Mouse (Mus musculus) retina, adult 2 months (tissue): ENCODE results near the gene Chst14.

Source experiments
- DNase-seq: peaks from one replicate; pipeline ENCODE4 v3.0.0-alpha.2; 2012; ENCODE audit warnings: low read depth, low spot score

The Chst14 gene

DNA sequence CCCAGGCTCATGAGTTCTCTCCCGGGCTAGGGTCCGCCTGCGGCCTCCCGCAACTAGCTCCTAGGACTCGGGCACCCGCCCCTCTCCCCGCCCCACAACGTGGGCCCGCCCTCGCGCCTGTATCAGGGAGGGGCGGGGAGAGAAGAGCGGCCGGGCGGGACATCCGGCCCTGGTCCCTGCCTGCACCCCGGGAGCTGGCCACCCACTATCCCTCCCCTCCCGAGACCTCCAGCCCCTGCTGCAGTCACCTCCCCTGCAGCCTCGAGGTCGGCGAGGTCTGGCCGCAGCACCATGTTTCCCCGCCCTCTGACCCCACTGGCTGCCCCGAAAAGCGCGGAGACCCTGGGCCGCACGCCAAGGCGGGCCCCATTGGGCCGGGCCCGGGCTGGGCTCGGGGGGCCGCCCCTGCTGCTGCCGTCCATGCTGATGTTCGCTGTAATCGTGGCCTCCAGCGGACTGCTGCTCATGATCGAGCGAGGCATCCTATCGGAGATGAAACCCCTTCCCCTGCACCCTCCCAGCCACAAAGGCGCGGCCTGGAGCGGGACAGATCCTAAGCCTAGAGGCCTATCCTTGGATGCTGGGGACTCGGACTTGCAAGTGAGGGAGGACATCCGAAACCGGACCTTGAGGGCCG is at the start of gene Chst14:
TSS of gene Chst14 (plus strand) at position 136 of the 637 bp plus-strand sequence.
- no peak for DNase-seq

DNA sequence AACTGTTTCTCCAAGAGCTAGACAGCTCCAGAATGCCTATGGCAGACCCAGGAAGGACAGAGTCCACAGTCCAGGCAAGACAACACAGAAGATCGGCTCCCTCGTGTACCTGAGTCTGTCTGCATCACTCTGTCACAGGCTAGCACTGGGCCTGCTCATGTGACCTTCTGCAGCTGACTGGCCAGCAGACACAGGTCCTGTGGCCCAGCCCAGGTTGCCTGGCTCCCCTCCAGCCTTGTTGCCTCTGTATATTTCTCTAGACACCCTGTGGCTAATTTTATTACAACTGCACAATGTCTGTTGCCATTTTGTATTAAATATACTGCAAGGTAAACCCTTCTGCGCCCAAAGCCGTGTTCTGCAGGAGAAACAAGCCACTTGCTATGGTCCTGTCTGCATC is 45.3 kb upstream of the Chst14 start:
- no peak for DNase-seq

DNA sequence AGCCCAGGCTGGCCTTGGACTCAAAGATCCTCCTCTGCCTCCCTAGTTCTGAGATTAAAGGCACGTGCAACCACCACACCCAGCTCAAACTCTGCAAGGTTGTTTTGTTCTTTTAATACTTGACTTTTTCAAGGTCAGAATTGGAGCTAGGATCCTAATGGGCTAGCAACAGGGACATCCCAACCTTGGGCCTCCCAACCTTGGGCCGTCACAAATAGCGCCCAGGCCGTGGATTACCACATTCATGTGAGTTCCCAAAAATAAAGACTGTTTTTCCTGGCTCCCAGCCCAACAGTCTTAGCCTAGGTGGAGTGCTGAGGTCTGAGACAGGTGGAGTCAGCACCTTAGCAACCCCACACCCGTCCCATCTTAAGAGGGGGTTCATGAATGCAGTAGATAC is 44.3 kb upstream of the Chst14 start:
- DNase-seq, result no peak

DNA sequence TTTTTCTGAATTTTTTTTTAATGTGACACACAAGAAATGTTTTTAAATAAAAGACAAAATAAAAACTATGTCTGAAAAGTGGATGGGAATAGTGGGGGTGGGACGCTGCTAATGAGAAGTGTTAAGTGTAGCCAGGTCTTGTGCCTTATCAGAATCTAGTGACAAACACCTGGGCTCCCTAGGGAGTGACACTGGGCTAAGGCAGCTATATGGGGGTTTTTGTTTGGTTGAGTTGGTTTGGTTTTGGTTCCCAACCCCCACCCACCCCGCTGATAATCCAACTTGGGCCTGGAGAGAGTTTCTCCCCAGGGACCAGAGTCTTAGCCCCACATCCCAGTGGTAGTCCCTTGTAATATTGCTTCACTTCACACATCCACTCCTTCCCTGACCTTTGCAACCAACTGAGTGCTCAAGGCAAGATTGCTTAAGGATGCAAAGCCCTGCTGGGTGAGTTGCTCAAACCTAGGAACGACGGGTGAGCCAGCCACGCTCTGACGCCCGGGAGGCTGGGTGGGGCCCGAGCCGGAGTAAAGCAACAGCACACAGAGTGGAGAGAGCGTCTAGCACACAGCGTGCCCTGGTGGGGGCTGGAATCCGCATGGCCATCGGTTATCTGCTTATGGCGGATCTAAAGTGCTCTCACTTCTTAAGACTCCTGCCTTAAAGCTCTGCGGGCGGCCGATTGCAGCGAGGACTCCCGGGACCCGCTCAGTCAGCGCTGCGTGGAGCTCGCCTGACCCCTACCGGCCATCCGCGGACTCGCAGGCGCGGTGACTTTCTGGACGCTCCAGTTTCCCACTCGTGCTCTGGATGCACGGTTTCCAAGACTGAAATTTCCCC is 43.2 kb upstream of the Chst14 start:
- peak; percentile 74 for DNase-seq

DNA sequence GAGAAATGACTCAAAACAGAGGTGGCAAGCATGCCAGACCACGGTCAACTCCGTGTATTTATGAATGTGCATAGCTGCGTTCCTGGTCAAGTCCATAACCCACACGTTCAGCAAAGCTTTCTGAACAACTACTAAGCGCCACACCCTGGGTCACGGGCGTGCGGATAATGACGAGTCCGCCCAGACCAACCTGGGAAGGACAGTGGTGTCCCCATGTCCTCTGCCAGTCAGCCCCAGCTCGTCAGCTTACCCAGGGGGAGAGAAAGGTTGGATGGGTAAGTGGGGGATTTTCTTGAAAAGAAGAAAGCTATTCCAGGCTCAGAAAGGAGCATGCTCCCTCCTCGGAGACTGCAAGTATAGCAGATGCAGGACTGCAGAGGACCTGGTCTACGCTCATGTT is 38.9 kb upstream of the Chst14 start:
- DNase-seq, result no peak

DNA sequence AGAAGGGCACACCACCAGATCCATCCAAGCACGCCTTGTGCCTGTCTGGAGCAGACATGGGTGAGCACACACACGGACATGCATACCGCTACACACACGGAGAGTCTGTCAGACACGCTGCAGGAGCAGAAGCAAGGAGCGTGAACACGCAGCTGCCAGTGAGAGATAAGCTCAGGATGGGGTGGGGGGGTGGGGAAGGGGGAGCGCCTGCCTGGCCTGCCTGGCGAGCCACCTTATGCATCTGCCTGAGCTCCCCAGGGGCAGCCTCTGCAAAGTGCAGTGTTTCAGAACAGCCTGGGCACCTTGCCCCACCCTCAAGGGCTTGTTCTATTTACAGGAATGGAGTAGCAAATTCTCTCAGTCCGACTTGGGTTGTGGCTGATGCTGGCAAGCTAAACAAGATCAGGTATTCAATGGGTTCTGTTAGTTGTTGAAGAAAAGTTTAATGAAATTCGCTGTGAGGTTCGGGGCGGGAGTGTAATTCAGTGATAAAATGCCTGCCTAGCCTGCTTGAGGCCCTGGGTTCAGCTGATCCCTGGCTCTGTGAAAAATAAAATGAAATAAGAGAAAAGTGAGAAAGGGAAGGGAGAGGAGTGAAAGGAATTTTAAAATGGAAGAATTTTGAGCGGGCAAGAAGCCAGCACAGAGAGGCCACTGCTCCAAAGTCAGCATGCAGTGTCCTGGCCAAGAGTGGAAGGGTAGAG is 38.3 kb upstream of the Chst14 start:
- no peak for DNase-seq

DNA sequence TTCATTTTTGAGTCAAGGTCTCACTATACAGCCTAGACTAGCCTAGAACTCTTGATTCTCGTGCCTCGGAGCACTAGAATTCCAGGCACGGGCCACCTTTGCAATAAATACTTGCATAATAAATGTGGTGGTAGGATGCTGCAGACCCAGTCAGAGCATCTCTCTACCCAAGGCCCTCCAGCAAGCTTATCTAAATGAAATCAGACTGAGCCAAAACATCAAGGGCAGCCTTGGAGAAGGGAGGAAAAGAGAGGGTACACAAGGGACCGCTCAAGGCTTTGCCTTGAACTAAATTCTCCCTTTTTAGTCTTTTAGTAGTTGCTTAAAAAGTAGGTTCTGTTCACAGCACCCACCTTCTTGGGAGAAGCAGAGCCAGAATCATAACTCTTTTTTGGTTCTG is 35.1 kb upstream of the Chst14 start:
- no peak for DNase-seq

DNA sequence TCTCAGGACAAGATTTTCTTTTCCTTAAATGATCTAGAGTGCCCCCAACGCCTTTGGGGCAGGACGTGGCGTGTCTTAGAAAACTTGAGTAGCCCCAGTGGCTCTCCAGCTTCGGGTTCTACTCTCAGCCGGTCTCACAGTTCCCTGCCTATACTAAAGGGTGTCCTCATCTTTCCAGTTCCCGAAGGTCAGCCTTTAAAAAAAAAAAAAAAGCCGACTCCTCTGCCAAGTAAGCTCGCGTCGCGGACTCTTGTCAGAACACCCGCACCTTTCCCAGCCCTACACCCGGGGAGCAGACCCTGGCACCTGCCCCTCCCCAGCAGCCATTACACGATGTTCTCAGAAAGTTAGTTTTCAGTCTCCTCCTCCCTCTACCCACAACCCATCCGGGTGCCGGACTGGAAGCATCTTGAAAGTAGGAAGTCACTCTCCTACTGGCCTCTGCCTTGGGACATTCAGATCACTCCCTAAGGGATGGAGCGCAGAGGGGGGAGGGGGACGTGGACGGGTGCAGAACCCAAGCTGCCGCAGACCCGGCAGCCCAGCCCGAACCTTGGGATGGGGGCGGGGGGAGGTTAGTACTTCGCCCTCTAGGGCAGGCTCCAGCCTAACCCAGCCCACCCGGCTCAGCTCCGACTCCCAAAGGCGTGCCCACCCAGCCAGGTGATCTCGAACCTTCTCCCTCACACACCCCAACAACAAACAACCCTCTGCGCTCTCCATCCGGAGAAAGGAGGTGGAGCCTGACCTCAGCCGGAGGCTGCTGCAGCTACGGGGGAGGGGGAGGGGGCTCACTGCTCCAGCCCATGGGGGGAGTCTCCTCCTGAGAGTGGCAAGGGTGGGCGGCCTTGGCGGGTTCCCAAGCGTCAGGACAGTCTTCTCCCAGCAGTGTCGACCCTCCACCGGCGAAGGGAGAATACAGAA is 30.0 kb upstream of the Chst14 start:
- DNase-seq, result no peak

DNA sequence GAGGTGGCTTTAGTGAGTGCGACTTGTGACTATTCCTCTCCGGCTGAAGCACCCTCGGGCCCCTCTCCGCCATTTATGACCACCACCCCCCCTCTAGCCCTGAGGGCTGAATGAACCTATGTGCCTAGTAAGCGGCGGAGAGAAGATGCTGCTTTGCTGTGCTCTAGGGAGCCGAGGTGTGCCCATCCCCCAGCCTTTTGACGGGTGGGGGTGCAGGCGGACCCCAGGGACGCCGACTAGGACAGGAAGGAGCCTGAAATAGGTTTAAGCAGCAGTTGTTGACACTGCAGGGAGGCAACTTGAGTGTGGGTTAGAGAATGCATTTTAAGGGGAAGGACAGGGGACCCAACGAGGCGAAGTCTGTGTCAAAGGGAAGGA is 29.4 kb upstream of the Chst14 start:
- DNase-seq, result no peak

DNA sequence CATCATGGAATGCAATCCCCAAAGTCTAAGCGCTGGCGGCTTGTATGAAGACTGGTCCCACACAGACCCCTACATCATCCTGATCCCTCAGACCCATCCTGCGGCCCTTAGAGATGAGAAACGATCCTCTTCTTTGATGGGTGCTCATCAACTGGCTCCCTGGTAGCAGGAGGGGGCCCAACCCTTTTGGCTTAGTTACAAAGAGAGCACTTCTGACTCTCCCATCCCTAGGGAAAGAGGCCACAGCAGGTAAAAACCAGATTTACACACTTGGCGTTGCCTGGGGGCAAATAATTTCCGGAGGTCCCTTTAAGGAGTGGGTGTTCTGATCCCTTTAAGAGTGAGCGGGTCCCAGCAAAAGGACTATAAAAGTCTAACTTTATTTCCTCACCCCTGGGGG is 28.9 kb upstream of the Chst14 start:
- no peak for DNase-seq

DNA sequence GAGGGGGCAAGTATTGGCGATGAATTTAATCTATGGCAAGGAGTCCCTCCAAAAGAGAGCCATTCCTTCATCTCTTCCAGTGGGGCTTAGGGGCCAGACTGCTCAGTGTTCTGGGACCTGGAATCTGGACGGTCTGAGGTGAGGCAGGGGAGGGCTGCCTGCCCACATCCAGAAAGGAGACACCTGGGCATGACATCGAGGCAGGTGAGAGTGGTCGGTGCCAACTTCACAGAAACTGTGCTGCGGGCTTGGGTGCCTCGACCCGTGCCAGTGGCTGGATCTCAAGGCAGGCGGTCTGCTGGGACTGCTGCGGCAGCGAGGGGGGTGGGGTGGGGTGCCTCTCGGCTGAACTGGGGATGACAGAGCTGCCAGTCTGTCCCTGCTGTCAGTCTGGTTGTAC is 28.5 kb upstream of the Chst14 start:
- DNase-seq, result no peak

DNA sequence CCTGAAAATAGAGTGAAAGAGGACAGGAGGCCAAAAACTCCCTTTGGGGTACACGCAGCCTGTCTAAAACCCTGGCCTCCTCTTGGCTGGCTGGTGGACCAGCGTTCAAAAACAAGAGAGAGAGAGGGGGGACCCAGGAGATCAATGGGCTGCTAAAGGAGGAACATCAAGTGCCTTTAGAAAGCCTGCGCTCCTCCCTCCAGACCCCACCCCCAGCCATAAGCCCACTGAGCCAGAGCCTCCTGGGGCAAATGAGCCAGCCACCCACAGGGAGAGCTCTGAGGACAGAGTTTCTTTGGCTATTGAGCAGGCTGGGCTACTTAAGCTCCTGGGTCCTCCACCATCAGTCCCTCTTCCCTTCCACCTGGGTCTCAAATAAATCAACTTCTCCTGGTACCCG is 27.5 kb upstream of the Chst14 start:
- no peak for DNase-seq

DNA sequence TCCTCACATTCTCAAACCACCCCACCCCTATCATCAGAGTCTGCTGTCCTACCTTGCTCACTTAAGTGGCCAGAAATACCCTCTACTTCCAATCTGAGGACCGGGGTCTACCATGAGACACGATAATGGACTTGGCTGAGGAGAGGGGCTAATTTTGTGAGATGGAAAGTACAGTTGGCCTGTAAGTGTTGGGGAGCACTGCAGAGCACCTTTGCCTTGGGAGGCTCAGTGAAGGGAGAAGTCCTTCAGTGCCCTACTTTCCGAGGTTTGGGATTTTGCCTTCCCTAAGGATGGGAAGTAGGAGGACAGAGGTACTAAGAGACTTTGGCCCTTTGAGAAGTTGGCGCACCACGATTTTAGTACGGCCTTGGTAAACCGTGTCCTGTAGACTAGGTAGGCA is 27.0 kb upstream of the Chst14 start:
- no peak for DNase-seq

DNA sequence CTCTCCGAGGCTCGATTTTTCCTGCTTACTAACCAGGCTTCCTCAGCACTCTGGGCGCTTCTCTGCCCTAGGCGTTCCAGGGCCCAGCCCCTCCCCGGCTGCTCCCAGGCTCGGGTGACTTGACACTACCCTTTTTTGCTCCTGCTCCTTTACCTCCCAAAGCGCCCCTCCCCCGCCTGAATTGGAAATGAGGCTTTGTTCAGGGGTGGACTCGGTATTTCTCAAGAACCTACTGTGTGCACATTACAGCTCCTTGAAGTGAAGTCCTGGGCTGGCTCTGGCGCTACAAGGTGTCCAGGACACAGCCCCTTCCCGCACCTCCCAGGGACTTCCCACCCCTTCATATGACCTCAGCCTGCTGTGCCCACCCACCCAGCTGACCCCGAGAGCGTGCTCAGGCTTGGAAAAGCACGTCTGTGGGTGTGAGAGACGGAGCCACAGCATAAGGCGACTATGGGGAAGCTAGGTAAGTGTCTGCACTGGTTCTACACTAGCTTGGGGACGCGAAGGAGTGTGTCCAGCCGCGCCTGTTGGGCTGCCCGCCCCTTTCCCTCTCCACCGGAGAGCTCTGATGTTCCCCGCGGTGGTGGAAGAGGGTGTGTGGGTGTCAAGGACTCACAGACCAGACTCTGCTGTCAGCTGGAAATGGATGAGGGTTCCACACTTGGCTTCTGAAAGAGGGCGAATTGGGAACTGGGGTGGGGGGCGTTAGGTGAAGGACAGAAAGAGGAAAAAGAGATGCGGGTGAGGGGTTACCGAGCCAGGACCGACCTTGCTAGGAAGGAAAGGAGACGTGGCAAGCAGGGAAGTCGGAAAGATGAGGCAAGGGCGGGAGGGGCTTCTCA is 26.1 kb upstream of the Chst14 start, which contains the start of gene Bahd1:
TSS of gene Bahd1 (plus strand) at position 397 of the 845 bp plus-strand sequence.
- DNase-seq, result no peak

DNA sequence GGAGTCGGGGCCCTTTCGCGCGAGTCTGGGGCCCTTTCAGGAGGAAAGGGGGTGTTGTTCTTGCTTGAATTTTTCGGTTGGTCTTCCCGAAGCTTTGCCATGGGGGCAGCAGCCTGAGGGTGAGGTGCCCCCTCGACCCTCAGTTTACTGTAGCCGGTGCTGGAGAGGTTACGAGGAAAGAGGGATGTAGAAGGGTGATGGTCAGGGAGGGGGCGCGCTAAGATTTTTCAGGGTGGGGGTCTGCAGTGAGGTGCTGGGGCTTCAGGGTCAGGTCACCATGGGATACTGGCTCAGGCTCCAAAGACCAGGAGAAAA is 25.5 kb upstream of the Chst14 start:
- DNase-seq, result no peak

DNA sequence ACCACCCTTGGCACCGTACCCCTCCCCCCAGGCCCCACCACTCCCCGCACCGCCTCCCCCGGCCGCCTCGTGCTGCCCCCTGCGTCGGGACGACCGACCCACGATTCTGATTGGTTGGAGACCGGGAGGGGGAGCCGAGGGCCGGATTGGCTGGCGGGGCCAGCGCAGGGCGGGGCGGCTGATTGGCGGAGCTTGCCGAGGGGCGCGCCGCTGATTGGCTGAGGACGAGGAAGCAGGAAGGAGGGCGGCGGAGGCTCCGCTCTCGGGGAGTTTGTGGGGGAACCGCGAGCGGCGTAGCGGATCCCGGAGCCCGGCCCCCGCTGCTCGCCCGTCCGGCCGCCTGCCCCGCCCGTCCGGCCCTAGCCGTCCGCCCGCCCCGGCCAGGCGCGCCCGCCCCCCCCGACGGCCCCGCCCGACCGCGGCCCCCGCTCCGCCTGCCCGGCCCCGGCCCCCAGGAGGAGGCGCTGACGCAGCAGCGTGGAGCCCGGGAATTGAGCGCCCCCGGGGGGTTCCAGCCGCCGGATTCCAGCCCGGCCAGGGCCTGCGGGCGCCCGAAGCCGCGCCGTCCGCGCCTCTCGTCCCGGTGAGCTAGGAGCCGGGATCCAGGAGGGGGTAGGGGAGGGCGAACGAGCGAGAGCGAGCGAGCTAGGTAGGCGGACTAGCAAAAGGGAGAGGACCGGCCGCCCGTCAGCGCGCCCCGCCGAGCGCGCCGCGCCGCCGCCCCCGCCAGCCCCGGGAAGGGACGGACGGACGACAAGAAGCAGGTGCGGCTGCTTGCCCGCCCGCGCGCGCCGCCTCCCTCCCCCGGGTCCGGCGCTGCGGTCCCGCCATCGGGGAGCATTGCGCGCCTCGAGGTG is 24.9 kb upstream of the Chst14 start:
- peak; percentile 82 for DNase-seq

DNA sequence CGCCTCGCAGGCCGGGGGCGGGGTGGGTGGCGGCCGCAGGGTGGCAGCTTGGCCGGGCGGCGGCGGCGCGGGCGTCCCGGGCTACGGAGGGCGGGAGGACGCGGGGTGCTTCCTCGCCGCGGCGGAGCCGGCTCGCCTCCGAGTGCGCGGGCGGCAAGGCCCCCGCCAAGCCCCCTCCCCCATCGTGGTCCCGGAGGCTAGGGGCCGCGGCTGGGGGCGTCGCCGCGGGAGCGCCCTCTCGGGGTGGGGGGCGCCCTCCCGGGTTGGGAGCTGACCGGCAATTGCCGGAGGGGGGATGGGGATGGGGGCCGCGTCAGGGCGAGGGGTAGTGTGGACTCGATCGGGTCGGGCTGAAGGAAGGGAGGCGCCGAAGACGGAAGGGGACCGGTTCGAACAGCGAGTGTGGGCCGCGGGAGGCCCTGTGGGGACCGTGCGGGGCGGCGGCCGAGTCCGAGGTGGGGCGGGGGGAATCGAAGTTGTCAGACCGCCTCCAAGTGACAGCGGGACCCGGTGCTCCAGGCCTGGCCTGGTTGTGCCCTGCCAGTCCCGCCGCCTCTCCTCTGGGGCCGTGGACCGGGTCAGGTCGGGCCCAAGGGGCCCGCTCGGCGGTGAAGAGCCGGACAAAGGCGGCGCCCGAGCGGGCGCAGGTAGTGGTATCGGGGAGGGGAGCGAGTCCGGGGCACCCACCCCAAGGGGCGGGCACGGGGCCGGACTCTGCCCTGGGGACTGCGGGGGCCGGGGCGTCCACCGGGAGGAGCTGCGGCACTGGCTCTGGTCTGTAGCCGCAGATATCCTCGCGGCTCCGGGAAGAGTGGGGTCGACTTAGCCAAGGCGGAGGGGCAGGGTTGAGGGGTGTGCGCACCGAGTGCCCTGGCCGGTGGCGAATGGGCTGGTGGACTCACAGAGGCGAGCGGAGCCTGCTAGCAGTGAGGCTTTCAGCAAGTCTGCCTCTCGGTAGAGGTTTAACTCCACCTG is 24.0 kb upstream of the Chst14 start:
- no peak for DNase-seq

DNA sequence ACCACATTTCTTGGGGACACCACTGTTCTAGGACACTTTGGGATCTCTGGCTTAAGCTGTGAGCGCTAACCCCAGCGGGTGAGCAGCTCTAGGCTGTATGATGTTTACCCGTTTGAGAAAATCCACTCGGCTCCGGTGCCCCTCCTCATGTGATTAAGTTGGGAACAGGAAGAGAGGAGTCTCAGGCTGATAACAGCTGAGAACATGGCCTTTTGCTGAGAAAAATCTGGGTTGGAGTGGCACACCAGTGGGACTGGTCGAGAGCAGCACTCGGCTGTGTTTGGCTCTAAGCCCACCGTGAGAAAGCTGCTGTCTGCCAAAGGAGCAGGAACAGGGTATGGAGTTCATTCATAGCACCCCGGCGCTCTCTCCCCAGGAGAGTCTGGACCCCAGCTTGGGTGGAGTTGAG is 23.0 kb upstream of the Chst14 start:
- no peak for DNase-seq
